Mouse (Mus musculus): ENCODE measurements at regions not wholly inside any gene's neighbourhood (a gene's known extent, or its start where the extent isn't known, plus 50 kb on each side); places are given as distances from the start of the nearest gene placed in this dataset.

- H3ac ChIP-seq (ENCODE audit: control insufficient read depth, insufficient read length, low read depth), result no peak overlapping the region
- H3K36me3 ChIP-seq (ENCODE audit: control insufficient read depth, insufficient read depth), result no peaks in the 10 kb centered on the region
- H3K79me2 ChIP-seq (ENCODE audit: control insufficient read depth, insufficient read depth), result no peaks in the 10 kb centered on the region
- no peaks in the 10 kb centered on the region for H3K79me3 ChIP-seq (ENCODE audit: low read depth)
- TF ChIP-seq CTCF (IDR thresholded peaks at IDR 0.05; ENCODE audit: control insufficient read depth, insufficient read depth, insufficient read length) (no peak), FOSL1 (IDR thresholded peaks at IDR 0.05; ENCODE audit: insufficient read depth, low read length, poor library complexity, severe bottlenecking) (no peak), MAX (IDR thresholded peaks at IDR 0.05) (no peak), MYOD1 (IDR thresholded peaks at IDR 0.05; ENCODE audit: control insufficient read depth, insufficient read length, low read depth) (no peak), CEBPB (IDR thresholded peaks at IDR 0.05; ENCODE audit: low read depth) (no peak), USF1 (IDR thresholded peaks at IDR 0.05; ENCODE audit: low read depth) (no peak), MYOG (IDR thresholded peaks at IDR 0.05; ENCODE audit: control insufficient read depth, extremely low read depth, insufficient read length) (no peak)
- no peak overlapping the region for H3K4me3 ChIP-seq (ENCODE audit: insufficient read depth, poor library complexity, severe bottlenecking)
- H3K27me3 ChIP-seq (ENCODE audit: control insufficient read depth, insufficient read depth, insufficient read length), result no peaks in the 10 kb centered on the region
These were observed 166.8 kb upstream of the Klf7 start for GRCm38 (mm10) chr1:64288812-64289447.

DNA sequence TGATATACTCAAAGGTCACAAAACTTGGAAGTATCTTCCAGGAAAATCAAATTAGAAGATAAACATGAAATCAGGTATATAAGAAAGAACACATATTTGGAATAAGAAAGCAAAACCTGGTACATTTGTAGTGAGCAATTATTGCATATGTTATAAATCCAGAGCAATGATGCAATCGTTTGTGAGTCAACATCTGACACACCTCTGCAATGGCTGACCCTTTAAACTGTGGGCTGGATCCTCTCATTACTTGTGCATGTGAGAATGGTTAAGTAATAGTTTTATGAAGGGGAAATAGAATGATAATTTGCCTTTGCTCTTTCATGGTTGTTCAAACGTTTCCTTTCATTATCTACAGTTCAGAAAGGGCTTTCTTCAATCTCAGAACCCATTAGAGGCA lies 165.0 kb upstream of the Klf7 start:
- Histone ChIP-seq H3K27me3 (ENCODE audit: control insufficient read depth, insufficient read depth, insufficient read length) (no peaks in the 10 kb centered on the region), H3K79me3 (ENCODE audit: low read depth) (no peaks in the 10 kb centered on the region), H3K36me3 (ENCODE audit: control insufficient read depth, insufficient read depth) (no peaks in the 10 kb centered on the region), H3K79me2 (ENCODE audit: control insufficient read depth, insufficient read depth) (no peaks in the 10 kb centered on the region), H3ac (ENCODE audit: control insufficient read depth, insufficient read length, low read depth) (no peak overlapping the region), H3K4me3 (ENCODE audit: insufficient read depth, poor library complexity, severe bottlenecking) (no peak overlapping the region)
- TF ChIP-seq CEBPB (IDR thresholded peaks at IDR 0.05; ENCODE audit: low read depth) (peak; percentile 84), FOSL1 (IDR thresholded peaks at IDR 0.05; ENCODE audit: insufficient read depth, low read length, poor library complexity, severe bottlenecking) (no peak)

DNA sequence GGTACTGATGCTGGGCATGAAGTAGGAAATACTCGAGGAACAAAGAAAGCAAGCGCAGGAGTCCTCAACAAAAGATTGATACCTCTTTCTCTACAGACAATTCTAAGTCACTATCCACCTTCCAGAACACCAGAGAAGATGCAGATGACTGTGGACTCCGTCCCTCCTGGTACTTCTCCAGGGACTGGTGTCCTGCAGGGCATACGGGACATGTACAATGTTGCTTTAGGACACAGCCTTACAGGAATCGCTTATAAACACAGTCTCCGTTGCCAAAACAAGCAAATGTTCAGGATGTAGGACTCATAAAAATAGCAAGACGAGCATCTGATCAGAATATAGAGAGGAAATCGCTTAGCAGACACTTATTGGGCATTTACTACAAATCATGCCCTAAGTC lies 162.6 kb upstream of the Klf7 start:
- no peaks in the 10 kb centered on the region for H3K79me3 ChIP-seq (ENCODE audit: low read depth)
- no peak for TF ChIP-seq USF1 (IDR thresholded peaks at IDR 0.05; ENCODE audit: low read depth)
- no peak for TF ChIP-seq CTCF (IDR thresholded peaks at IDR 0.05; ENCODE audit: control insufficient read depth, insufficient read depth, insufficient read length)
- TF ChIP-seq CEBPB (IDR thresholded peaks at IDR 0.05; ENCODE audit: low read depth), result no peak
- TF ChIP-seq MYOD1 (IDR thresholded peaks at IDR 0.05; ENCODE audit: control insufficient read depth, insufficient read length, low read depth), result no peak
- TF ChIP-seq MAX (IDR thresholded peaks at IDR 0.05), result no peak
- no peak for TF ChIP-seq FOSL1 (IDR thresholded peaks at IDR 0.05; ENCODE audit: insufficient read depth, low read length, poor library complexity, severe bottlenecking)
- TF ChIP-seq MYOG (IDR thresholded peaks at IDR 0.05; ENCODE audit: control insufficient read depth, extremely low read depth, insufficient read length), result no peak

DNA sequence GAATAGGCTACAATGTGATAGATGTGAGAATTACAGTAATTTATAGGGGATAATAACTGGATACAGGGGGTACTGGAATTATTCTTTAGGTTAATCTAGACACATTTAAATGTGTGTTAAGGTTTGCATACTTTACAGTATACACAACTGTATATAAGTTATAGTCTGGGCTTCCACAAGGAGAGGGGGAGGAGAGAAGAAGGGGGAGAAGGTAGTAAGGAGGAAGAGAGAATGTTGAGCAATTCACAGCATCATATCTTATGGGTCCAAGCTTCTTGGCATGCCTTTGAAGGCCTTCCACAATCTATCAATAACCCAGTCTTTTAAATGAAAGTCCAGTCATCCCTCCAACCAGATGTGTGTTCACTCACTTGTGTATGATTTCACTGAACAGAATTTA lies 153.8 kb upstream of the Klf7 start:
- TF ChIP-seq CEBPB (IDR thresholded peaks at IDR 0.05; ENCODE audit: low read depth) (no peak), MYOG (IDR thresholded peaks at IDR 0.05; ENCODE audit: control insufficient read depth, extremely low read depth, insufficient read length) (no peak), FOSL1 (IDR thresholded peaks at IDR 0.05; ENCODE audit: insufficient read depth, low read length, poor library complexity, severe bottlenecking) (no peak), CTCF (IDR thresholded peaks at IDR 0.05; ENCODE audit: control insufficient read depth, insufficient read depth, insufficient read length) (no peak), USF1 (IDR thresholded peaks at IDR 0.05; ENCODE audit: low read depth) (no peak), MAX (IDR thresholded peaks at IDR 0.05) (no peak), MYOD1 (IDR thresholded peaks at IDR 0.05; ENCODE audit: control insufficient read depth, insufficient read length, low read depth) (no peak)

More for the DNA sequence above, 162.6 kb upstream of the Klf7 start:
- Histone ChIP-seq H3K27me3 (ENCODE audit: control insufficient read depth, insufficient read depth, insufficient read length) (no peaks in the 10 kb centered on the region), H3ac (ENCODE audit: control insufficient read depth, insufficient read length, low read depth) (no peak overlapping the region), H3K79me2 (ENCODE audit: control insufficient read depth, insufficient read depth) (no peaks in the 10 kb centered on the region), H3K36me3 (ENCODE audit: control insufficient read depth, insufficient read depth) (no peaks in the 10 kb centered on the region), H3K4me3 (ENCODE audit: insufficient read depth, poor library complexity, severe bottlenecking) (no peak overlapping the region)

DNA sequence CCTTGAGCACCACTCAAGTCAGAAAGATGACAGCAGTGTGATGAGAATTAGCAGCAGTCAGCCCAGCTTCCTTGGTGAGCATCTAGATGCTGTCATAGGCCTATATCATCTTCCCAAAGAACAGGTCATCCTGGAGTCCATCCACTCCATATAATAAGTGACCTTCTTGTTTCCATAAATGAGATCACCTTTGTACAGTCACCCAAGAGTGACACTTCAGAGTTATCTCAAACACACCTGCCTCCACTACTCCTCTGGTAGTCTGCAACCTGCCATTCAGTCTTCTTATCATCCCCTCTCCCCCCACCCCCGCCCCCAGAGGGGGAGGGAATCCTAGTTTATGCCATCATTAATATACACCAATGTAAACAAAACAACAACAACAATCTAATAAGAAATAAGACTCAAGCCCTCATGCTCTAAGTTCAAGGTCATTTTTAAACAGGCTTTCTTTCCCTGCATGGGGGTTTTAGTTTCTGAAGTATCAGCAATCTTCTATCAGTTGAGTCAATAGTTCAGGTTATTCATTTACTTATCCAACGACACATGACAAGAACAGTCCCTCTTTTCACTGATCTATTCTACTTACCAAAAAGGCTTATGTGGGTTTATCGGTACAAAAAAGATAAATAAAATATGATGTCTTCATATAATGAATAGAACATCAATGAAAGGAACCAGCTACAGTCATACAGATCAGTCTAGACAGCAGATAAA lies 153.2 kb upstream of the Klf7 start:
- H3K79me2 ChIP-seq (ENCODE audit: control insufficient read depth, insufficient read depth), result no peaks in the 10 kb centered on the region
- no peak overlapping the region for H3K4me3 ChIP-seq (ENCODE audit: insufficient read depth, poor library complexity, severe bottlenecking)
- H3K27me3 ChIP-seq (ENCODE audit: control insufficient read depth, insufficient read depth, insufficient read length), result no peaks in the 10 kb centered on the region
- H3K79me3 ChIP-seq (ENCODE audit: low read depth), result no peaks in the 10 kb centered on the region
- H3ac ChIP-seq (ENCODE audit: control insufficient read depth, insufficient read length, low read depth), result no peak overlapping the region
- no peaks in the 10 kb centered on the region for H3K36me3 ChIP-seq (ENCODE audit: control insufficient read depth, insufficient read depth)
- TF ChIP-seq FOSL1 (IDR thresholded peaks at IDR 0.05; ENCODE audit: insufficient read depth, low read length, poor library complexity, severe bottlenecking), result no peak
- no peak for TF ChIP-seq CTCF (IDR thresholded peaks at IDR 0.05; ENCODE audit: control insufficient read depth, insufficient read depth, insufficient read length)

More for the DNA sequence above, 153.8 kb upstream of the Klf7 start:
- Histone ChIP-seq H3K79me3 (ENCODE audit: low read depth) (no peaks in the 10 kb centered on the region), H3K27me3 (ENCODE audit: control insufficient read depth, insufficient read depth, insufficient read length) (no peaks in the 10 kb centered on the region), H3K79me2 (ENCODE audit: control insufficient read depth, insufficient read depth) (no peaks in the 10 kb centered on the region), H3K36me3 (ENCODE audit: control insufficient read depth, insufficient read depth) (no peaks in the 10 kb centered on the region), H3ac (ENCODE audit: control insufficient read depth, insufficient read length, low read depth) (no peak overlapping the region), H3K4me3 (ENCODE audit: insufficient read depth, poor library complexity, severe bottlenecking) (no peak overlapping the region)

DNA sequence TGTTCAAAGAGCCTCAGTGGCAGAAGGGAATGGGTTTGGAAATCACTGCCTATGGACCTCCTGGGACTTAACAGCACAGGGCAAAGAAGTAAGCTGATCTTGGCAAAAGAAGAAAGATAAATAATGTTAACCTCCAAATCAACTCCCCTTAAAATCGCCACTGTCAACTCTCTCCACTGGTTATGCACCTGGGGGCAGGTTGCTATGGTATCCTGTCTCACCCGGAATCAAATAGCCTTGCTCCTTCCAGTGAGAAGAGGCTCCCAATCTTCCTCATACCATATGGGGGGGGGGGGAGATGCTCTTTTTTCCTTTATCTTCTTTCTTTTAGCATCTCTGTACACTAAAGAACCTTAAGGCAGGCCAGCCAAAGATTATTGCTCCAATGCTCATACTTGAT lies 135.2 kb upstream of the Klf7 start:
- Histone ChIP-seq H3K4me3 (ENCODE audit: insufficient read depth, poor library complexity, severe bottlenecking) (no peak overlapping the region), H3K79me3 (ENCODE audit: low read depth) (no peaks in the 10 kb centered on the region), H3K36me3 (ENCODE audit: control insufficient read depth, insufficient read depth) (no peaks in the 10 kb centered on the region), H3K27me3 (ENCODE audit: control insufficient read depth, insufficient read depth, insufficient read length) (no peaks in the 10 kb centered on the region), H3K79me2 (ENCODE audit: control insufficient read depth, insufficient read depth) (no peaks in the 10 kb centered on the region), H3ac (ENCODE audit: control insufficient read depth, insufficient read length, low read depth) (no peak overlapping the region)
- TF ChIP-seq MAX (IDR thresholded peaks at IDR 0.05) (no peak), CTCF (IDR thresholded peaks at IDR 0.05; ENCODE audit: control insufficient read depth, insufficient read depth, insufficient read length) (no peak), CEBPB (IDR thresholded peaks at IDR 0.05; ENCODE audit: low read depth) (no peak), USF1 (IDR thresholded peaks at IDR 0.05; ENCODE audit: low read depth) (no peak), MYOG (IDR thresholded peaks at IDR 0.05; ENCODE audit: control insufficient read depth, extremely low read depth, insufficient read length) (no peak), MYOD1 (IDR thresholded peaks at IDR 0.05; ENCODE audit: control insufficient read depth, insufficient read length, low read depth) (no peak), FOSL1 (IDR thresholded peaks at IDR 0.05; ENCODE audit: insufficient read depth, low read length, poor library complexity, severe bottlenecking) (no peak)
